Mouse (Mus musculus) heart, embryonic 11.5 days (tissue): ENCODE data around the gene Opa3. TPM values are rescaled to one million over a fixed set of nuclear protein-coding genes. Genes with fewer than 3 reads are reported as not detected.
"Not testable (repeated sequence)": the region's sequence is repeated elsewhere in the genome, so short reads cannot be mapped to it uniquely, and the experiment has no call there.

ENCODE experiments used
- ATAC-seq: fragments of 200-750 bp; cut with Nextera tagmentation; replicated peaks from 2 replicates; pipeline ENCODE4 v1.8.0; 2017; ENCODE audit warnings: moderate library complexity; ENCODE audit not compliant: insufficient number of reproducible peaks, low FRiP score, low TSS enrichment
- H3K27ac ChIP-seq: fragments of 300-500 bp; sonication (generic); 2 replicates; pipeline ENCODE4 v1.5.1; 2014; ENCODE audit warnings: mild to moderate bottlenecking, low read depth, low read length
- H3K27me3 ChIP-seq: fragments of 300-500 bp; sonication (generic); 2 replicates; pipeline ENCODE4 v1.6.1; 2014; ENCODE audit warnings: mild to moderate bottlenecking, low read length, mixed read lengths; ENCODE audit not compliant: control insufficient read depth, insufficient read depth
- H3K36me3 ChIP-seq: fragments of 300-500 bp; sonication (generic); 2 replicates; pipeline ENCODE4 v1.6.1; 2014; ENCODE audit warnings: mild to moderate bottlenecking, low read length, moderate library complexity, mixed read lengths; ENCODE audit not compliant: control insufficient read depth, insufficient read depth
- H3K4me1 ChIP-seq: fragments of 300-500 bp; sonication (generic); 2 replicates; pipeline ENCODE4 v1.6.1; 2014; ENCODE audit warnings: low read length; ENCODE audit not compliant: control insufficient read depth, insufficient read depth
- H3K4me2 ChIP-seq: fragments of 300-500 bp; sonication (generic); 2 replicates; pipeline ENCODE4 v1.6.1; 2014; ENCODE audit warnings: mild to moderate bottlenecking, moderate library complexity
- H3K4me3 ChIP-seq: fragments of 300-500 bp; sonication (generic); 2 replicates; pipeline ENCODE4 v1.5.1; 2014; ENCODE audit warnings: low read depth, low read length
- H3K9ac ChIP-seq: fragments of 300-500 bp; sonication (generic); 2 replicates; pipeline ENCODE4 v1.6.1; 2014; ENCODE audit warnings: mild to moderate bottlenecking, low read depth, low read length, moderate library complexity
- H3K9me3 ChIP-seq: fragments of 300-500 bp; sonication (generic); replicated peaks from 2 replicates; pipeline ENCODE4 v1.6.1; 2016; ENCODE audit warnings: low read length; ENCODE audit not compliant: control insufficient read depth
- WGBS: fragments of 180-500 bp; shearing (Covaris S2); extraction: QIAGEN DNeasy Blood & Tissue Kit; methylation state at CpG from one replicate; pipeline ENCODE4 v1.1.7; 2014; ENCODE audit not compliant: insufficient replicate concordance; 5-methylcytosine and 5-hydroxymethylcytosine counted together
- polyA plus RNA-seq: library from polyadenylated mRNA; unstranded; fragments of >200 nt; fragmentation: Nextera tagmentation; extraction: Ambion mirVana; gene quantifications from 2 replicates; pipeline ENCODE4 v1.2.1, GENCODE M21; 2014

Gene Opa3
- polyA plus RNA-seq, 1 experiment from 2014 or later, result 41.6 TPM

DNA sequence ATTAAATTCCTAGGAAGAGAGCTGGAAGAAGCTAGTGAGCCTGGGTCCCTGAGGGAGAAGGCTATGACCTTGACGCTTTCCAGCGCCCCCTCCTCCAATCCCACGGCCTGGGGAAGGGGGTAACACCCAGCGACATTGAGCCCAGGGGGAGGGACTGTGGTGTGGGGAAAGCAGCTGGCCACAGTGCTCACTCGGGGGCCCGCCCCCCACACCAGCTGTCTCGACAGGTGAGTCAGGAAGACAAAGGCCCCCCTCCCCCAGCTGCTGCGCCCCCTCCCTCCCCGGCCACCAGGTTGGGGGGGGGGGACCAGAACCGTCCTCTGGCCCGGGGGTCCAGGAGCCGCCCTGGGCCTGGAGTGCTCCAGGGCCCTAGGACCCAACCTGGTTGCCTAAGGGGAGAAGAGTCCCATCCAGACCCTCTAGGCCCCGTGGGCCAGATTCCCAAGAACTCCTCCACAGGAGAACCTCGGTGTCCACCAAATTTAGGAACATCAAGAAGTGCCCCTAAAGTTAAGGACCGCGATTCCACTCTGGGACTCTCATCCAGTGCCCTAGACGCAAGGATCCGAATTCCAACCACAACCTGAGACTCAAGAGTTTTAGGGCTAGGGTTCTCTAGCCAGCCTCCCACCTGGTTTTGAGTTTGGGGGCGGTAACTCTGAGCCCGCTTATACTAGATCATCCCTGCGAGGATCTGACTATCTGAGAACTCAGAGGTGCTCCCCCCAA is 42.5 kb downstream of the Opa3 start:
- H3K9me3 ChIP-seq, result no peaks in the 10 kb centered on the region
- under 1% methylated on average over 16 of the region's 21 CpGs for WGBS
- H3K4me3 ChIP-seq, result peak overlapping the region; percentile 95
- H3K27ac ChIP-seq, result peak overlapping the region; percentile 98
- peak overlapping the region; percentile 86 for H3K4me2 ChIP-seq
- H3K9ac ChIP-seq, result peak overlapping the region; percentile 98
- no peaks in the 10 kb centered on the region; the same call in 1 of the 2 replicates for H3K36me3 ChIP-seq
- H3K4me1 ChIP-seq, result peaks cover 37% of the 10 kb centered on the region
- ATAC-seq, result no peak
- no peaks in the 10 kb centered on the region for H3K27me3 ChIP-seq

- no peaks in the 10 kb centered on the region for H3K27me3 ChIP-seq
- H3K9me3 ChIP-seq, result no peaks in the 10 kb centered on the region
- peak; percentile 70 for ATAC-seq
- H3K27ac ChIP-seq, result peak within 1 kb of the TSS; percentile 98
- peaks cover 29% of the 10 kb centered on the region for H3K4me1 ChIP-seq
- peak within 1 kb of the TSS; percentile 86 for H3K4me2 ChIP-seq
- 0% methylated on average over 54 of the region's 62 CpGs for WGBS
- H3K36me3 ChIP-seq, result no peaks in the 10 kb centered on the region
- peak within 1 kb of the TSS; percentile 95 for H3K4me3 ChIP-seq
- H3K9ac ChIP-seq, result peak within 1 kb of the TSS; percentile 98
Observed at GRCm38 (mm10) chr7:19271238-19272172, 43.4 kb downstream of the Opa3 start, which contains the start of gene Vasp. Gene Vasp, minus strand, starts transcription at chr7:19271817.

- peak; percentile 60 for ATAC-seq
- Histone ChIP-seq H3K4me2 (peak overlapping the region; percentile 86), H3K4me3 (peak overlapping the region; percentile 95), H3K36me3 (no peaks in the 10 kb centered on the region), H3K4me1 (peaks cover 21% of the 10 kb centered on the region), H3K9ac (peak overlapping the region; percentile 98), H3K9me3 (no peaks in the 10 kb centered on the region), H3K27ac (peak overlapping the region; percentile 98), H3K27me3 (no peaks in the 10 kb centered on the region; the same call in 1 of the 2 replicates)
- WGBS, result under 1% methylated on average over 36 of the region's 36 CpGs
Observed at GRCm38 (mm10) chr7:19272173-19272764, 44.1 kb downstream of the Opa3 start.

DNA sequence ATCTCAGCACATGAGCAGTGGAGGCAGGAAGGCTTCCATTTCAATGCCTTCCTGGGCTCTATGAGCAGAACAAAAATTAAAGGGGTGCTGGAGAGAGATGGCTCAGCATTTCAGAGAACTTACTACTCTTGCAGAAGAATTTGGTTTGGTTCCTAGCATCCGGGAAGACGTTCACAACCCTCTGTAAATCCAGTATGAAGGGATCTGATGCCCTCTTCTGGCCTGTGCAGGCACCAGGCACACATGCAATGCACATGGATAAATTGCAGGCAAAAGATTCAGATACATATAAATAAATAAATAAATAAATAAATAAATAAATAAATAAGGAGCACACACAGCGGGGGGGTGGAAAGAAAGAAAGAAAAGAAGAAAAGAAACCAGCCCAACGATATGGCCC is 48.1 kb downstream of the Opa3 start:
- 49% methylated on average over 4 of the region's 4 CpGs for WGBS
- Histone ChIP-seq H3K9me3 (no peaks in the 10 kb centered on the region), H3K9ac (no peak overlapping the region), H3K36me3 (no peaks in the 10 kb centered on the region), H3K27ac (no peak overlapping the region), H3K4me1 (peaks cover 4% of the 10 kb centered on the region; the same call in 1 of the 2 replicates), H3K4me2 (no peak overlapping the region), H3K4me3 (no peak overlapping the region), H3K27me3 (peaks cover 39% of the 10 kb centered on the region)
- no peak for ATAC-seq

- ATAC-seq, result no peak
- peaks cover 4% of the 10 kb centered on the region; the same call in 1 of the 2 replicates for H3K4me1 ChIP-seq
- peak overlapping the region; percentile 62 for H3K4me2 ChIP-seq
- no peaks in the 10 kb centered on the region for H3K36me3 ChIP-seq
- H3K4me3 ChIP-seq, result peak overlapping the region; percentile 39
- WGBS, result 3% methylated on average over 34 of the region's 34 CpGs
- H3K9me3 ChIP-seq, result no peaks in the 10 kb centered on the region
- no peak overlapping the region for H3K27ac ChIP-seq
- peaks cover 55% of the 10 kb centered on the region for H3K27me3 ChIP-seq
- H3K9ac ChIP-seq, result no peak overlapping the region
Observed at GRCm38 (mm10) chr7:19279052-19279451, 50.9 kb downstream of the Opa3 start.

- peaks cover 55% of the 10 kb centered on the region for H3K27me3 ChIP-seq
- peak within 1 kb of the TSS; percentile 39 for H3K4me3 ChIP-seq
- 1% methylated on average over 46 of the region's 46 CpGs for WGBS
- no peak within 1 kb of the TSS for H3K27ac ChIP-seq
- no peak within 1 kb of the TSS for H3K9ac ChIP-seq
- no peaks in the 10 kb centered on the region for H3K36me3 ChIP-seq
- H3K9me3 ChIP-seq, result no peaks in the 10 kb centered on the region
- no peak for ATAC-seq
- peak within 1 kb of the TSS; percentile 62 for H3K4me2 ChIP-seq
- H3K4me1 ChIP-seq, result peaks cover 4% of the 10 kb centered on the region; the same call in 1 of the 2 replicates
Observed at GRCm38 (mm10) chr7:19279581-19280114, 51.5 kb downstream of the Opa3 start, which contains the start of gene Ppm1n. Gene Ppm1n, minus strand, starts transcription at chr7:19280064.

DNA sequence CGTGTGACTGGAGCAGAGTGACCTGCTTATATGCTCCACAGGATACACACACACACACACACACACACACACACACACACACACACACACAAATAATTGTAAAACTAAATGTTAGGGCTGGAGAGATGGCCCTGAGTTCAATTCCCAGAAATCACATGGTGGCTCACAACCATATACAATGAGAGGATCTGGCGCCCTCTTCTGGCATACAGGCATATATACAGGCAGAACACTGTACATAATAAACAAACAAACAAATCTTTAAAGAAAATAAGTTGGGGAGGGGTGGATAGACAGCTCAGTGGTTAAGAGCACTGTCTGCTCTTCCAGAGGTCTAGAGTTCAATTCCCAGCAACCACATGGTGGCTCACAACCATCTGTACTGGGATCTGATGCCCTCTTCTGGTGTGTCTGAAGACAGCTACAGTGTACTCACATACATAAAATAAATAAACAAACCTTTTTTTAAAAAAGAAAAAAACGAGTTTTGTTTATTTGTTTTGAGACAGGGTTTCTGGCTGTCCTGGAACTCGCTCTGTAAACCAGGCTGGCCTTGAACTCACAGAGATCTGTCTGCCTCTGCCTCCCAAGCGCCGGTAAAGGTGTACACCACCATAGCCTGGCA is 53.7 kb downstream of the Opa3 start:
- not testable (repeated sequence) for ATAC-seq, H3K4me1 ChIP-seq, H3K27ac ChIP-seq, H3K9me3 ChIP-seq, H3K36me3 ChIP-seq, H3K9ac ChIP-seq
- H3K27me3 ChIP-seq, result peaks cover 55% of the 10 kb centered on the region
- 33% methylated on average over 6 of the region's 6 CpGs for WGBS
- H3K4me3 ChIP-seq, result peak overlapping the region; percentile 40
- peak overlapping the region; percentile 71 for H3K4me2 ChIP-seq
